Mouse (Mus musculus) embryonic facial prominence, embryonic 13.5 days (tissue): Measurements from ENCODE around the gene H2afy2. TPM values are rescaled to one million over a fixed set of nuclear protein-coding genes. Genes with fewer than 3 reads are reported as not detected.
A peak's percentile ranks its signal among the peaks of the same experiment; 100 is the strongest.

Experiments used
- ATAC-seq: fragments of 200-750 bp; cut with Nextera tagmentation; 2 replicates; pipeline ENCODE4 v1.8.0; 2017; ENCODE audit warnings: low read depth; ENCODE audit not compliant: insufficient number of reproducible peaks, insufficient read depth, low FRiP score, low TSS enrichment
- H3K27ac ChIP-seq: fragments of 300-500 bp; sonication (generic); 2 replicates; pipeline ENCODE4 v1.5.1; 2015; ENCODE audit warnings: moderate library complexity, mild to moderate bottlenecking, inconsistent platforms
- H3K27me3 ChIP-seq: fragments of 300-500 bp; sonication (generic); 2 replicates; pipeline ENCODE4 v1.6.1; 2015; ENCODE audit warnings: mild to moderate bottlenecking, inconsistent platforms
- H3K36me3 ChIP-seq: fragments of 300-500 bp; sonication (generic); 2 replicates; pipeline ENCODE4 v1.6.1; 2015; ENCODE audit warnings: mild to moderate bottlenecking, inconsistent platforms
- H3K4me1 ChIP-seq: fragments of 300-500 bp; sonication (generic); 2 replicates; pipeline ENCODE4 v1.6.1; 2015; ENCODE audit warnings: inconsistent platforms
- H3K4me2 ChIP-seq: fragments of 300-500 bp; sonication (generic); 2 replicates; pipeline ENCODE4 v1.6.1; 2015; ENCODE audit warnings: moderate library complexity, mild to moderate bottlenecking, inconsistent platforms
- H3K4me3 ChIP-seq: fragments of 300-500 bp; sonication (generic); 2 replicates; pipeline ENCODE4 v1.5.1; 2015; ENCODE audit warnings: mild to moderate bottlenecking, inconsistent platforms
- H3K9ac ChIP-seq: fragments of 300-500 bp; sonication (generic); 2 replicates; pipeline ENCODE4 v1.6.1; 2015; ENCODE audit warnings: mild to moderate bottlenecking, inconsistent platforms
- H3K9me3 ChIP-seq: fragments of 300-500 bp; sonication (generic); 2 replicates; pipeline ENCODE4 v1.6.1; 2016; ENCODE audit warnings: inconsistent platforms
- WGBS: fragments of 180-500 bp; shearing (Covaris S2); methylation state at CpG from one replicate; pipeline ENCODE4 v1.1.7; 2015; ENCODE audit warnings: mixed read lengths; 5-methylcytosine and 5-hydroxymethylcytosine counted together
- polyA plus RNA-seq: library from polyadenylated mRNA; unstranded; fragments of >200 nt; fragmentation: Nextera tagmentation; extraction: Ambion mirVana; gene quantifications from 2 replicates; pipeline ENCODE4 v1.2.1, GENCODE M21; 2015

The H2afy2 gene
- polyA plus RNA-seq = 281 and 321 TPM in 2 replicates

- peaks cover 24% of the 10 kb centered on the region for H3K4me1 ChIP-seq
- ATAC-seq = peak; percentile 67
- peak within 1 kb of the TSS; percentile 71 for H3K4me2 ChIP-seq
- H3K27me3 ChIP-seq = no peaks in the 10 kb centered on the region
- peak within 1 kb of the TSS; percentile 99 for H3K9ac ChIP-seq
- H3K36me3 ChIP-seq = 0 out of 2 replicates have a peak, but pooled peaks cover 6% of the 10 kb centered on the region
- H3K4me3 ChIP-seq = peak within 1 kb of the TSS; percentile 92
- no peaks in the 10 kb centered on the region for H3K9me3 ChIP-seq
- under 1% methylated on average over 50 of the region's 50 CpGs for WGBS
- peak within 1 kb of the TSS; percentile 99 for H3K27ac ChIP-seq
These were observed at the start of gene H2afy2 for GRCm38 (mm10) chr10:61783621-61784251. H2afy2 (minus strand) TSS chr10:61784147.

GRCm38 (mm10) chr10:61832713-61833112, 48.8 kb upstream of the H2afy2 start:
- WGBS = 81% methylated on average over 11 of the region's 11 CpGs
- H3K4me1 ChIP-seq = peaks cover 46% of the 10 kb centered on the region

DNA sequence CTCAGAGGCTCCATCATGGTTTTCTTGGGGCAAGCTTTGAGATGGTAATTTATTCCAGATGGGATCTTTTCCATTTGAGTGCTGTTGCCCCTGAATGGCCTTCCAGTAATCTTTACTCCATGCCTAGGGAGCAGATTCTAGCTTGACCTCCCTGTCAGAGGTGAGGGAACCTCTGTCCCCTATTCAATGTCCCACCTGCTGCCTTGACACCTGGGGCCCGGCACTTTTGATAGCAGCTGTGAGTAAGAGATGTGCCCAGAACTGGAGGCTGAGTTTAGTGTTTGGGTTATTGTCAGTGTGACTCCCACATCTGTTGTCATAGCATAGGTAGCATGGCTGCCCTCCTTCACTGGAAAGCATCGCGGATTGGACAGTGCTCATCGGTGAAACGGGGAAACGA, 47.8 kb upstream of the H2afy2 start:
- H3K4me2 ChIP-seq = no peak overlapping the region
- H3K27me3 ChIP-seq = no peaks in the 10 kb centered on the region
- H3K9ac ChIP-seq = no peak overlapping the region
- no peak overlapping the region for H3K4me3 ChIP-seq
- H3K9me3 ChIP-seq = no peaks in the 10 kb centered on the region
- H3K4me1 ChIP-seq = peaks cover 46% of the 10 kb centered on the region
- ATAC-seq = no peak
- no peak overlapping the region; the same call in 1 of the 2 replicates for H3K27ac ChIP-seq
- 81% methylated on average over 6 of the region's 6 CpGs for WGBS
- no peaks in the 10 kb centered on the region for H3K36me3 ChIP-seq

More at GRCm38 (mm10) chr10:61832713-61833112, 48.8 kb upstream of the H2afy2 start:
- H3K27me3 ChIP-seq = no peaks in the 10 kb centered on the region
- no peaks in the 10 kb centered on the region for H3K36me3 ChIP-seq
- H3K9ac ChIP-seq = no peak overlapping the region
- no peak overlapping the region for H3K4me2 ChIP-seq
- no peaks in the 10 kb centered on the region for H3K9me3 ChIP-seq
- ATAC-seq = no peak
- H3K27ac ChIP-seq = peak overlapping the region; percentile 22; the same call in 1 of the 2 replicates
- no peak overlapping the region for H3K4me3 ChIP-seq

DNA sequence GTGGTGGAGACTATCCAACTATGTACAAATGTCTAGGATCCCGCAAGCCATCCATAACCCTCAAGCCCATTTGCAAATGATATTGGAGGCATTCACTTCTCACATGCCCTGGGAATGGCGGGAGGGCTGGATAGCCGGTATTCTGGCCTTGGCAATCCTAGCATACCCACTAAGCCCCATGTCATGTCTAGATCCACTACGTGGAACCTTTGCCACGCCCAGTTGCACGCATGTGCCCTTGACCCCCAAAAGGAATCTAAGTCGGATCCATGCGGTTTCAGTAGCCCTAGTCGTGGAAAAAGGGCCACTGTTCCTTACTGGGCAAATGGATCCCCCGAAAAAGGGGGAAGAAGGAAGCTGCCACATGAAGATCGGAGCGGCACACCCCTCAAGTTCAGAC, 47.3 kb upstream of the H2afy2 start:
- peaks cover 51% of the 10 kb centered on the region for H3K4me1 ChIP-seq
- WGBS = 61% methylated on average over 12 of the region's 12 CpGs
- no peak overlapping the region for H3K9ac ChIP-seq
- H3K4me3 ChIP-seq = no peak overlapping the region
- no peaks in the 10 kb centered on the region for H3K9me3 ChIP-seq
- H3K27me3 ChIP-seq = no peaks in the 10 kb centered on the region
- H3K4me2 ChIP-seq = peak overlapping the region; percentile 34
- ATAC-seq = no peak
- peak overlapping the region; percentile 39; the same call in 1 of the 2 replicates for H3K27ac ChIP-seq
- H3K36me3 ChIP-seq = no peaks in the 10 kb centered on the region

DNA sequence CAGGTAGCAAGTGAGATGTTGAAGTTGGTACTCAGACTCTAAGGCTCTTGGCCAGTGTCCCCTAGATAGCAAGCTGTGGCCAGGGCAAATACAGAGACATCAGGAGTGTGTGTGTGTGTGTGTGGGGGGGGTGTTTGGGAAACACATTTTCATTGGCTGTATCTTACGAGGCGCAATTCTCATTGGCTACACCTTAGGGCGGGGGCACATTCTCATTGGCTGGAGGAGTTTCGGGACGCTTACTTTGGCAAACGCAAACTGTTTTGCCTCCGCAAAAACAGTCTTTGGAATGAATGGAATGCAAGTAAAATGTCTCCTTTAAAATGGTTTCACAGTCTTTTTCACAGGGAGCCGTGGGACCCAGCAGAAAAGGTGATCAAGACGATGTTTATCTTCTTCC, 46.9 kb upstream of the H2afy2 start:
- Histone ChIP-seq H3K36me3 (no peaks in the 10 kb centered on the region), H3K4me1 (peaks cover 55% of the 10 kb centered on the region), H3K27ac (peak overlapping the region; percentile 39; the same call in 1 of the 2 replicates), H3K27me3 (no peaks in the 10 kb centered on the region), H3K9ac (no peak overlapping the region), H3K4me3 (no peak overlapping the region), H3K4me2 (peak overlapping the region; percentile 34), H3K9me3 (no peaks in the 10 kb centered on the region)
- WGBS = 41% methylated on average over 9 of the region's 9 CpGs
- ATAC-seq = no peak

- H3K36me3 ChIP-seq = no peaks in the 10 kb centered on the region
- no peak for ATAC-seq
- no peak overlapping the region for H3K27ac ChIP-seq
- WGBS = 50% methylated on average over 4 of the region's 4 CpGs
- no peak overlapping the region for H3K4me3 ChIP-seq
- no peaks in the 10 kb centered on the region for H3K27me3 ChIP-seq
- H3K4me2 ChIP-seq = no peak overlapping the region
- no peak overlapping the region for H3K9ac ChIP-seq
- no peaks in the 10 kb centered on the region for H3K9me3 ChIP-seq
- H3K4me1 ChIP-seq = peaks cover 65% of the 10 kb centered on the region
These were observed 45.1 kb upstream of the H2afy2 start for GRCm38 (mm10) chr10:61829046-61829445.

DNA sequence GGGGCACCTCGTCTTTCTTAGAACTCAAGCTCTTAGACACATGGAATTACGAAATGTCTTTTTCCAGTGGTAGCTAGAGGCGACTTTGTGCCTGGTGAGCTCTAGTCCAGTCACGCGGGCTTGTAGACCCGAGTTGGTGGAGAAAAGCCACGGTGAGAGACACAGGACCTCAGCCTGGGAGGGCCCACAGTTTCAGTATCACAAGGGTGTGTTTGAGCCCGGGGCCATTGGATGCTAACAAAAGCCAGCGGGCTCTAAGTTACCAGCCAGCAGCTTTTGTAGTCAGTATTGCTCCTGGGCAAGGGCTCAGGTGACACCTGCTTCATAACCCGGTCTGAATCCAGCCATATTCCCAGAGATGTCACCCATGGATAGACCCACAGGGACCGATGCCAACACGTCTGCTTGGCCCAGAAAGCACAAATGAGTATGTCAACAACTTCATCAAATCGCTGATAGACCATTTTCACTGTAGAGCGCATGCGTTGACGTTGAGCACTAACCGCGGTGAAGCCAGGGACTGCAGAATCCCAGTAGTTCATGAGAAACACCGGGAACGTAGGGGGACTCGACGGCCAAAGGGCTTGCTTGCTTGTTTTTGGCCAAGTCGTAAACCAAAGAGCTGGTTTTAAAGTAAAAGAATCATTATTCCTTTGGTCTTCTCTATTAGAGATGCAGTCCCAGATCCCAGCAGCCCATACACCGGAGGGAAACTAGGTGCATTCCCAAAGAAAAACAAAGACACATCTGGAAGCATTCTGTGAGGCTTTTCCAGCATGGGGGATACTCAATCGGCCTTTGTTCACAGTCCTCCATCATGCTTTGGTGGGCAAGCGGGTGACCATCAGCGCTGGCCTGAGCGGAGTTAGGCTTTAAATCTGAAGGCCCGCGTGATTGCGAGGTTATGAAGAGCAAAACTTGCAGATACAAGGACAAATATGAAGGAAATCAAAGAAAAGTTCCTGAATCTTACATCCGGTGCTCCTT, 44.3 kb upstream of the H2afy2 start:
- WGBS = 66% methylated on average over 32 of the region's 32 CpGs
- no peak for ATAC-seq
- Histone ChIP-seq H3K27ac (peak overlapping the region; percentile 83; the same call in 1 of the 2 replicates), H3K4me2 (no peak overlapping the region), H3K4me1 (peaks cover 73% of the 10 kb centered on the region), H3K9me3 (no peaks in the 10 kb centered on the region), H3K4me3 (no peak overlapping the region), H3K9ac (no peak overlapping the region), H3K27me3 (no peaks in the 10 kb centered on the region), H3K36me3 (no peaks in the 10 kb centered on the region)

DNA sequence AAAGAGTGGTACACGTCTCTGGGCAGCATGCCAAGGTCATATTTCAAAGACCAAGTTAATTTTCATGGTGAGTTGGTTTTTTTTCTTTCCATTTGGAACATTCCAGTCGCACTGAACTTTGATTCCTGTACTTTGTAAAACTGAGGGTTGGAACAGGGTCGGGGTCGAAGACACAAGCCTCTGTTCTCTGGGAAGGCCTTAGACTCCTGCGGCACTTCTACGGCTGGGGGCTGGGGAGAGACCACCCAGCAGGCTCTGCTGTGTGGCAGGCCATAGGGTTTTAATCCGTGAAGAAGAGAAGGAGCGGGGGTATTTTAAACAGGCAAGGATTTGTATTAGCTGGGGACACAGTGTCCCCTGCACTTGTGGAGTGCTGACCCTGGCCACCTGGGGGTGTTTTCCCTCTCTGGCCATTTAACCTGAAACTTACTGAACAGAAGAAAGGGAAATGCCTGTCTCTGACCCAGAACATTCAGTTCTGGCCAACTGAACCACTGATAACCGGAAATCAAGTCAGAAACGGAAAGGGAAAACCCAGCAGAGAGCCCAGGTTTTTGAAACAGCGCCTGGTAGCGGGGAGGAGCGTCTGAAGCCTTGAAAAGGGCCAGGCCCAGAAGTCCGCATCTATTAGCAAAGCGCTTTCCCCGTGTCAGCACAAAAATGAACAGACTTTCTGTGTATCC, 42.9 kb upstream of the H2afy2 start:
- no peaks in the 10 kb centered on the region for H3K27me3 ChIP-seq
- H3K9me3 ChIP-seq = no peaks in the 10 kb centered on the region
- WGBS = 14% methylated on average over 16 of the region's 16 CpGs
- peaks cover 69% of the 10 kb centered on the region for H3K4me1 ChIP-seq
- no peak overlapping the region for H3K4me2 ChIP-seq
- ATAC-seq = no peak
- H3K4me3 ChIP-seq = no peak overlapping the region
- no peaks in the 10 kb centered on the region for H3K36me3 ChIP-seq
- peak overlapping the region; percentile 83 for H3K27ac ChIP-seq
- H3K9ac ChIP-seq = no peak overlapping the region

- no peaks in the 10 kb centered on the region for H3K36me3 ChIP-seq
- WGBS = 26% methylated on average over 13 of the region's 13 CpGs
- no peak overlapping the region for H3K4me3 ChIP-seq
- ATAC-seq = no peak
- H3K4me1 ChIP-seq = peaks cover 61% of the 10 kb centered on the region
- no peaks in the 10 kb centered on the region for H3K9me3 ChIP-seq
- H3K9ac ChIP-seq = no peak overlapping the region
- 0 out of 2 replicates have a peak overlapping the region, but pooled peaks have one; percentile 7 for H3K4me2 ChIP-seq
- peak overlapping the region; percentile 83 for H3K27ac ChIP-seq
- H3K27me3 ChIP-seq = no peaks in the 10 kb centered on the region
These were observed 42.2 kb upstream of the H2afy2 start for GRCm38 (mm10) chr10:61825979-61826752.

DNA sequence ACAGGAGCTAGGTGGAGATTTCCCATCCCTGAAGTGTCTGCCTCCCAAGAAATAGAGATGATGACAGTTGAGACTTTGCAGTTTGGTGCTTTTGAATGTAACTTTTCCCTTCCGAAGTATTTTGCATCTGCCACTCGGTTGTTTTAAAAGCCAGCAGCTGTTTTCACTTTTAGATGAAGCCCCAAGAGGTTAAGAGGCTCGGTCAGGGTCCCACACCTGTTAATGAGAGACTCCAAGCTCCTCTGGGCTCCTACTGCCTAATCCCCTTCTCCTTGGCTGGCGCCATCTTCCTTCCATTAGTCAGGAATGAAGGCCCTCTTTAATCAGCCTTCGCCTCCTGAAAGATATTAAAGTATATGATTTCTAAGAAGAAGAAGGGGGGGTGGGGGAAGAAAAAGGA, 41.6 kb upstream of the H2afy2 start:
- 15% methylated on average over 5 of the region's 5 CpGs for WGBS
- H3K36me3 ChIP-seq = no peaks in the 10 kb centered on the region
- no peaks in the 10 kb centered on the region for H3K27me3 ChIP-seq
- no peak overlapping the region for H3K9ac ChIP-seq
- H3K9me3 ChIP-seq = no peaks in the 10 kb centered on the region
- H3K4me3 ChIP-seq = no peak overlapping the region
- H3K4me1 ChIP-seq = peaks cover 55% of the 10 kb centered on the region
- peak overlapping the region; percentile 83 for H3K27ac ChIP-seq
- ATAC-seq = no peak
- no peak overlapping the region for H3K4me2 ChIP-seq
